Mouse (Mus musculus) neural tube, embryonic 13.5 days (tissue): ENCODE measurements around the gene Naa80. TPM values are rescaled to one million over a fixed set of nuclear protein-coding genes. Genes with fewer than 3 reads are reported as not detected.
A peak's percentile ranks its signal among the peaks of the same experiment; 100 is the strongest.

ENCODE experiments used
- ATAC-seq: fragments of 200-750 bp; cut with Nextera tagmentation; 2 replicates; pipeline ENCODE4 v1.8.0; 2017; ENCODE audit warnings: low read depth, mild to moderate bottlenecking, moderate TSS enrichment, moderate library complexity
- H3K27ac ChIP-seq: fragments of 300-500 bp; sonication (generic); replicated peaks from 2 replicates; pipeline ENCODE4 v1.5.1; 2015; ENCODE audit warnings: moderate library complexity, mild to moderate bottlenecking, inconsistent platforms
- H3K27me3 ChIP-seq: fragments of 300-500 bp; sonication (generic); 2 replicates; pipeline ENCODE4 v1.6.1; 2015; ENCODE audit warnings: mild to moderate bottlenecking, inconsistent platforms
- H3K36me3 ChIP-seq: fragments of 300-500 bp; sonication (generic); 2 replicates; pipeline ENCODE4 v1.6.1; 2015; ENCODE audit warnings: mild to moderate bottlenecking, inconsistent platforms
- H3K4me1 ChIP-seq: fragments of 300-500 bp; sonication (generic); replicated peaks from 2 replicates; pipeline ENCODE4 v1.6.1; 2015; ENCODE audit warnings: inconsistent platforms
- H3K4me2 ChIP-seq: fragments of 300-500 bp; sonication (generic); 2 replicates; pipeline ENCODE4 v1.6.1; 2015; ENCODE audit warnings: inconsistent platforms, mild to moderate bottlenecking, moderate library complexity
- H3K4me3 ChIP-seq: fragments of 300-500 bp; sonication (generic); 2 replicates; pipeline ENCODE4 v1.5.1; 2015; ENCODE audit warnings: mild to moderate bottlenecking, inconsistent platforms
- H3K9ac ChIP-seq: fragments of 300-500 bp; sonication (generic); 2 replicates; pipeline ENCODE4 v1.6.1; 2015; ENCODE audit warnings: moderate library complexity, mild to moderate bottlenecking, inconsistent platforms
- H3K9me3 ChIP-seq: fragments of 300-500 bp; sonication (generic); 2 replicates; pipeline ENCODE4 v1.6.1; 2016; ENCODE audit warnings: inconsistent platforms
- WGBS: fragments of 180-500 bp; shearing (Covaris S2); methylation state at CpG from one replicate; pipeline ENCODE4 v1.1.7; 2015; 5-methylcytosine and 5-hydroxymethylcytosine counted together
- polyA plus RNA-seq: library from polyadenylated mRNA; unstranded; fragments of >200 nt; fragmentation: Nextera tagmentation; extraction: Ambion mirVana; gene quantifications from 2 replicates; pipeline ENCODE4 v1.2.1, GENCODE M21; 2015

Naa80 gene
- polyA plus RNA-seq, 1 experiment from 2014 or later = 19.0 TPM

GRCm38 (mm10) chr9:107617461-107617860 lies 38.8 kb downstream of the Naa80 start:
- WGBS = 86% methylated on average over 2 of the region's 2 CpGs
- Histone ChIP-seq H3K27ac (no peak overlapping the region), H3K9me3 (no peaks in the 10 kb centered on the region), H3K9ac (no peak overlapping the region), H3K36me3 (peaks cover 70% of the 10 kb centered on the region), H3K4me2 (no peak overlapping the region), H3K27me3 (no peaks in the 10 kb centered on the region), H3K4me1 (peaks cover 36% of the 10 kb centered on the region), H3K4me3 (no peak overlapping the region)
- ATAC-seq = no peak

GRCm38 (mm10) chr9:107618098-107618497 lies 39.4 kb downstream of the Naa80 start:
- WGBS = 89% methylated on average over 6 of the region's 6 CpGs
- Histone ChIP-seq H3K27me3 (no peaks in the 10 kb centered on the region), H3K27ac (peak overlapping the region; percentile 77), H3K9me3 (no peaks in the 10 kb centered on the region), H3K4me1 (peaks cover 32% of the 10 kb centered on the region), H3K4me3 (no peak overlapping the region), H3K9ac (no peak overlapping the region), H3K4me2 (no peak overlapping the region), H3K36me3 (peaks cover 77% of the 10 kb centered on the region)
- ATAC-seq = no peak

DNA sequence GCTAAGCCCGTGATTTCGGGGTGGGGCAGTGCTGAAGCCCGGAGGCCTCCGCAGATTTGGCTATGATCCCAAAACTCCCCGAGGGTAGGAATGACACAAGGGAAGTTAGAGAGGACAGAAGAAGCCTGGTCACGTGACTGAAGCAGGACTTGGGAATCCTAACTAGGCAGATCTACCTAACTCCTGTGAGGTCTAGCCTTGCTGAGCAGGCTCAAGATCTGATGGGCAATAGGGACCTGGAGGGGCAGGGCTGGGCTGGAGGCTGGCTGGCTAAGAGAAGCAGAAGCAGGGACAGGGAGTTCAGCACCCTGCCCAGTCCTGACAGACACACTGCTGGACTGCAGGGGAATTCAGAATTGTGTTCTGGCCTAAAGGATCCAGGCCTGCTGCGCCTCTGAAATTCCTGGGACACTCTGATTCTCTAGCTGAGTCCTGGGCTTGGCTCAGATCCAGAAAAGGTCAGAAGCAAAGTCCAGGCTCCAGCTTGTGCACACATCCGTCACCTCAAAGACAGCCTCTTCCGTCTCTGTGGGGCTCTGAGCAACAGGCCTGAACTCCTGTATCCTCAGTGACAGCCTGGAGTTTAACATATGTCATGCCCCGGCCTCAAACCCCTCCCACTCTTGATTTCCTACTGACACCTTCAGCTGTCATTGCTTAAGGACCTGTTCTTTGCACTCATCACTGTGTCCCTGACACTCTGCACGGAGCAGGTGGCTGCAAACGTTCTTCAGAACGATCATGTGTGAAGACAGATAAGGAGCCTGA lies 40.3 kb downstream of the Naa80 start:
- Histone ChIP-seq H3K4me1 (peaks cover 33% of the 10 kb centered on the region), H3K9ac (peak overlapping the region; percentile 50), H3K4me2 (no peak overlapping the region), H3K27me3 (no peaks in the 10 kb centered on the region), H3K4me3 (no peak overlapping the region), H3K27ac (peak overlapping the region; percentile 77), H3K9me3 (no peaks in the 10 kb centered on the region), H3K36me3 (peaks cover 77% of the 10 kb centered on the region)
- no peak for ATAC-seq
- WGBS = 56% methylated on average over 13 of the region's 13 CpGs

DNA sequence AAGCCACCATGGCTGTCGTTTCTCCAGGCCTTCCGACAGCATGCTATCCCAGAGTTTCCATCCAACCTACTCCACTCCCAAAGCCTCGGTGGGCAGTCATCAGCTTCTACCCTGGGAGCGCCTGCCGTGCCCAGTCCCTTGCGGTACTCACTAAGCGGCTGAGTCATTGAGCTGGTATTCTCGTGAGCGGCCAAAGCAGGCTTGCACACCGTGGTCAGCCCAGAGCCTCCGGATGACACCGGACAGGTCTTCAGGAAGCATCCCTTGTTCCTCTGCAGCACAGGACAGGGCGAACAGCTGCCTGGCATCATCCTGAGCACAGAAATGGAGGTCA lies 40.8 kb downstream of the Naa80 start:
- H3K9me3 ChIP-seq = no peaks in the 10 kb centered on the region
- H3K4me2 ChIP-seq = no peak overlapping the region
- peaks cover 71% of the 10 kb centered on the region for H3K36me3 ChIP-seq
- 87% methylated on average over 13 of the region's 13 CpGs for WGBS
- peaks cover 37% of the 10 kb centered on the region for H3K4me1 ChIP-seq
- peak overlapping the region; percentile 6 for H3K9ac ChIP-seq
- H3K4me3 ChIP-seq = no peak overlapping the region
- no peak for ATAC-seq
- H3K27me3 ChIP-seq = no peaks in the 10 kb centered on the region
- H3K27ac ChIP-seq = peak overlapping the region; percentile 77

DNA sequence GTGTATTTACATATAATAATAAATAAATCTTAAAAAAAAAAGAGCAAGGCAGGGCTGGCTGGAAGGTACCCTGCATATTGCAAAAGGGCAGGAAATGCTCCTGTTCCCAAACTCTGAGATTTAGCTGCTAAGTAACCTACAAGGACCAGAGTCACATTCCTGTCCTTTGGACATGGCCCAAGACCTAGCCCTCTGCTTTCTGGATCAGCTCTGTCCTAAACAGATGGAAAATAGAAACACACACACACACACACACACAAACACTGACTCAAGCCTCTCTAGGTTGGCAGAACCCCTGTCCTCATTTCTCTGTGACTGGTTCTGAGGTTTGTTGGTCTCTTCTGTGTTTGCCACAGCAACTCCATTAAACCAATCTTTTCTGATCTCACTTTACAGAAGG lies 42.3 kb downstream of the Naa80 start:
- Histone ChIP-seq H3K9ac (no peak overlapping the region), H3K4me2 (no peak overlapping the region), H3K4me1 (peaks cover 41% of the 10 kb centered on the region), H3K27me3 (no peaks in the 10 kb centered on the region), H3K36me3 (peaks cover 61% of the 10 kb centered on the region), H3K9me3 (no peaks in the 10 kb centered on the region), H3K4me3 (no peak overlapping the region), H3K27ac (0 out of 2 replicates have a peak overlapping the region, but pooled peaks have one; percentile 9)
- no peak for ATAC-seq

DNA sequence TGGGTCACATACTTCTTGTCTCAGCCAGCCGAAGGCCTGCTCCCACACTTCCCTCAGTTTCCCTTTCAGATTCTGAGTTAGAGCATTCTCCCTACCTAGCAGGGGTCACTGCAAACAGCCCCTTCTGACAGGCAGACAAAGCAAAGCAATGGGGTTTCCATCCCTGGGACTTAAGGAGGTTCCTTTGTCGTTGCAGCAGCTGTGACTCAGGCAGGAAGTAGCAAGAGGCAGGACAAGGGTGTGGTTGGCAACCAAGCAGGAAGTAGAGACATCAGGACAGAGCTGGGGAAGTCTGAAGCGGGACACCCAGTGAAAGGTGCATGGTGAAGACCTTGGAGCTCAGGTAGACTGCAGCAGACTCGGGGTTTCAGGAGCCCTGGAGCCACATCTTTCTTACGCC lies 45.9 kb downstream of the Naa80 start:
- Histone ChIP-seq H3K9ac (peak overlapping the region; percentile 41; the same call in 1 of the 2 replicates), H3K9me3 (no peaks in the 10 kb centered on the region), H3K27me3 (no peaks in the 10 kb centered on the region), H3K4me1 (peaks cover 62% of the 10 kb centered on the region), H3K27ac (peak overlapping the region; percentile 98), H3K36me3 (peaks cover 26% of the 10 kb centered on the region), H3K4me3 (no peak overlapping the region), H3K4me2 (no peak overlapping the region; the same call in 1 of the 2 replicates)
- no peak for ATAC-seq
- WGBS = 68% methylated on average over 5 of the region's 5 CpGs

- Histone ChIP-seq H3K9me3 (no peaks in the 10 kb centered on the region), H3K27ac (peak overlapping the region; percentile 98), H3K4me2 (no peak overlapping the region; the same call in 1 of the 2 replicates), H3K36me3 (peaks cover 22% of the 10 kb centered on the region), H3K9ac (peak overlapping the region; percentile 41), H3K4me1 (peaks cover 62% of the 10 kb centered on the region), H3K4me3 (no peak overlapping the region), H3K27me3 (no peaks in the 10 kb centered on the region)
- 74% methylated on average over 3 of the region's 3 CpGs for WGBS
- ATAC-seq = no peak
Observed at GRCm38 (mm10) chr9:107624951-107625350, 46.3 kb downstream of the Naa80 start.

GRCm38 (mm10) chr9:107625351-107626128 lies 46.9 kb downstream of the Naa80 start:
- Histone ChIP-seq H3K9ac (peak overlapping the region; percentile 41; the same call in 1 of the 2 replicates), H3K4me2 (no peak overlapping the region), H3K4me1 (peaks cover 67% of the 10 kb centered on the region), H3K36me3 (peaks cover 16% of the 10 kb centered on the region), H3K9me3 (no peaks in the 10 kb centered on the region), H3K27ac (peak overlapping the region; percentile 98), H3K4me3 (no peak overlapping the region), H3K27me3 (no peaks in the 10 kb centered on the region)
- 90% methylated on average over 12 of the region's 12 CpGs for WGBS
- no peak for ATAC-seq

DNA sequence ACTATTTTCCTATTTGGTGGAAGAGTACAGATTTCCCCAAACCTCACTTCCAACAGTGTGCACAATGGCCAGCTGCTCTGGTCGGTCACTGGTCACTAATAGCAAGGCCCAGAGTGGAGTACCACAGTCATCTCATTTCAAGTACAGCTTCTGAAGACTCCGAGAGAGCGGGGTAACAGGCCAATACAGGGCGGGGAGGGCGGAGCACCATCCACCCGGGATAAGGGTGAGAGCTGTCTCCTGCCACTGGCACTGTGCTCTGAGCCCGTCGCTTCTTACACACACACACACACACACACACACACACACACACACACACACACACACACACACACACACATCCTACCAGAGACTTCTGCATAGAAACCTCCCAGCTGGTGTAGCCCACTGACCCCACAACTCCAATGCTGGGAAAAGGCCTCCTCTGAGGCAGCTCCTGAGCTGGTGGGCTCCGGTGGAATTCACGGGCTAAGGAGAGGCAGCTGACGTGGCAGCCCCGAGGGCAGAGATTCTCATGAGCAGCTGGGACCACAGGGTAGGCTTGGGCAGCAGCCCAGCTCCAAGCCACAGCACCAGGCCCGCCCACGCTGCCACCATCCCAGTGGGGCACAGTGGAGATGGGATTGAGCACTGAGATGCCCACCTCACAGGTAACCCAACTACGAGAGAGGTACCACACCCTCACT lies 47.6 kb downstream of the Naa80 start:
- peak; percentile 37 for ATAC-seq
- peak overlapping the region; percentile 98 for H3K27ac ChIP-seq
- whole genome bisulfite sequencing = 30% methylated on average over 13 of the region's 15 CpGs
- H3K27me3 ChIP-seq = no peaks in the 10 kb centered on the region
- H3K9ac ChIP-seq = peak overlapping the region; percentile 96
- peak overlapping the region; percentile 99 for H3K4me2 ChIP-seq
- peak overlapping the region; percentile 15 for H3K4me3 ChIP-seq
- peaks cover 16% of the 10 kb centered on the region for H3K36me3 ChIP-seq
- H3K4me1 ChIP-seq = peaks cover 75% of the 10 kb centered on the region
- no peaks in the 10 kb centered on the region for H3K9me3 ChIP-seq

GRCm38 (mm10) chr9:107626844-107627277 lies 48.2 kb downstream of the Naa80 start:
- H3K9ac ChIP-seq = peak overlapping the region; percentile 96
- H3K36me3 ChIP-seq = peaks cover 16% of the 10 kb centered on the region
- peak overlapping the region; percentile 15 for H3K4me3 ChIP-seq
- peaks cover 80% of the 10 kb centered on the region for H3K4me1 ChIP-seq
- peak overlapping the region; percentile 98 for H3K27ac ChIP-seq
- H3K9me3 ChIP-seq = no peaks in the 10 kb centered on the region
- peak; percentile 29 for ATAC-seq
- H3K27me3 ChIP-seq = no peaks in the 10 kb centered on the region
- peak overlapping the region; percentile 99 for H3K4me2 ChIP-seq
- 0% methylated on average over 2 of the region's 2 CpGs for WGBS

DNA sequence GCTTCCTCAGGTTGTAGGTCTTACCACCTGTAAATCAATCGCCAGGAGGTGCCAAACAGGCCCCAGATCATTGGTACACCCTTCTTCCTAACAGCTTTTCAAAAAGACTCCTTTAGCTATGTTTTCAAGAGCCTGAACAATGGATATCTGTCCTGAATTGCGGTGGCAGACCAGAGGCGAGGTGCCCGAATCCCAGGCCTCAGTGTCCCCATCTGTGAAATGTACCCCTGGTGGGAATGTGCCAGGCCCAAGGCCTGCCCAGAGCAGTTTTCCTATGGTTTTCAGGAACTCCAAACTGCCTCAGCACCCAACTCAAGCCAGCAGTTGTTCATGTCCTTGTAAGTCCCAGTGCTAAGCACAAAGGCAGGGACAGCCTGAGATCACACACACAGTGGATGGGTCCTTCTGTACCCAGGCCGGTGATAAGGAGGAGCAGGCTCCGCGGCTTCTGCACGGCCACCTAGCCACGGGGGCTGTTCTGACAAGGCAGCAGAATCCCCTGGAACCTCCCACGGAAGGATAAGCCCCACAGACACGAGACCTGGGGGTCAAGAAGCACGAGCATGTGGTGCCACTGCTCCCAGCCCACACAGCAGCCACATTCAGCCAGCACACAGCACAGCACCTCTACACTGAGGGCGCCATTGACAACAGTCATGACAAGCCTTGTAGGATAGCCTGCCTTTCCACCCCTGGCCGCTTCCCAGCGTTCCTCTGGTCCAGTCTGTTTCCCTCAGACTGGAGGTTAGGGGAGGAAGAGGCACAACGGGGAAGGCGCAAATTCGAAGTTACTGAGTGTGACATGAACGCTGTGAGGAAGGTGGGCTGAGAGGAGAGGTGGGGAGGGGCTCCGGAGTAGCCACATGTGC lies 48.9 kb downstream of the Naa80 start:
- no peak for ATAC-seq
- no peaks in the 10 kb centered on the region for H3K9me3 ChIP-seq
- WGBS = 22% methylated on average over 20 of the region's 20 CpGs
- H3K4me2 ChIP-seq = peak overlapping the region; percentile 99
- H3K27ac ChIP-seq = peak overlapping the region; percentile 98
- H3K4me3 ChIP-seq = no peak overlapping the region
- H3K36me3 ChIP-seq = peaks cover 9% of the 10 kb centered on the region
- H3K27me3 ChIP-seq = no peaks in the 10 kb centered on the region
- H3K4me1 ChIP-seq = peaks cover 88% of the 10 kb centered on the region
- peak overlapping the region; percentile 96 for H3K9ac ChIP-seq
